Mouse (Mus musculus) embryo, embryonic 11 days (tissue): ENCODE data around the gene Actr2.
A peak's percentile ranks its signal among the peaks of the same experiment; 100 is the strongest.
"Not testable (repeated sequence)": the region's sequence is repeated elsewhere in the genome, so short reads cannot be mapped to it uniquely, and the experiment has no call there.

Experiments
- DNase-seq: peaks from one replicate; pipeline ENCODE4 v3.0.0-alpha.2; 2015

The Actr2 gene

DNA sequence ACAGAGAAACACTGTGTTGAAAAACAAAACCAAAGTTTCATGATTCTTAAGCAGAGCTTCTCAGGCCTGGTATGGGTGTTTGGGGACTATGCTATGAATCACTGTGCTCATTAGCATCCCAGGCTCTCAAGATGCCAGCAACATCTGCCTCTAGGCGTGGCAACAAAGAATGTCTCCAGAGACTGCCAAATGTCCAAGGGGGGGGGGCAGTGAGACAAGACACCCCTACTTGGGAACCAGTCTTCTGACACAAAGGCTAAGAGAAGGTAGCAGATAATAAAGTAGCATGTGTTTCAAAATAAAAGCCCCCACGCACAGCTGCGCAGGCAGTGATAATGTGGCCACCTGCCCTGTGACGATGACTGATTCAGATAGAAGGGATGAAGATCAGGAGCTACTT is 69.5 kb downstream of the Actr2 start:
- DNase-seq: no peak

- no peak for DNase-seq
These were observed 70.6 kb downstream of the Actr2 start for GRCm38 (mm10) chr11:20042106-20042505.

- no peak for DNase-seq
These were observed 71.4 kb downstream of the Actr2 start for GRCm38 (mm10) chr11:20041164-20041920.

- DNase-seq: no peak
These were observed 74.0 kb downstream of the Actr2 start for GRCm38 (mm10) chr11:20038723-20039122.

DNA sequence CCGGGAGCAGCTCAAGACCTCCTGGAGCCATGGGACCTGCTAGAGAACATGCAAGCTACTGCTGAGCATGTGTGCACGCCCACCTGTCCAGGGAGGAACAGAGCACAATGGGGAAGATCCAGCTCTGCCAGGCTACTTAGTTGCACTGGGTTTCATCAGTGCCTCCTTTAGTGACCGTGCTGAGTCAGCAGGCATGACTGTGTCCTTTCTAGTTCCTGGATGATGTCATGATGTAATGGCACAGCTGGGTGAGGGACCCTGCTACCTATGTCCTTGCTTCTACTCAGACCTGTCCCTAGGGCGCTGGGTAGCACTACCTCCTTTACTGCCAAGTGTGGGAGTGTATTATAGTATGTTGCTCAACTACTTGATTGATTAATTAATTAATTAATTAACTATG is 75.0 kb downstream of the Actr2 start:
- no peak for DNase-seq

DNA sequence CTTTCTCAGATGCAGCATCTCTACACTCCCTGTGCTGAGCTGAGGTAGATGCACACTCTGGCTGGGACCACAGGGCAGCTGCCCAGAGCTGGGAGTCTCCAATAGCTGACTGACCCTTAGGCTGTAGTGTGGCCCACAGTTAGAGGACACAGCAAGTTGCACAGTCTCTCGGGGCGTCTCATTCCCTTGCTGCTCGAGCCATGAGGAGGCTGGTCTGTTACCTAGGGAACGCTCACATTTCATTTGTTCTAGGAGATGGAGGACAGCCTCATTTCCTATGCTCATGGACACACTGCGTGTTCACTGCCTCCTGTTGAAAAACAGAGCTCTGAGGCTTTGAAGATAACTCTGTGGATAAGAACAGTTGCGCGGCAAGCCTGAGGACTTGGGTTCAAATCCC is 76.7 kb downstream of the Actr2 start:
- DNase-seq: no peak

GRCm38 (mm10) chr11:20035343-20035928 is 77.3 kb downstream of the Actr2 start:
- no peak for DNase-seq

GRCm38 (mm10) chr11:20034337-20034947 is 78.3 kb downstream of the Actr2 start:
- DNase-seq: no peak

DNA sequence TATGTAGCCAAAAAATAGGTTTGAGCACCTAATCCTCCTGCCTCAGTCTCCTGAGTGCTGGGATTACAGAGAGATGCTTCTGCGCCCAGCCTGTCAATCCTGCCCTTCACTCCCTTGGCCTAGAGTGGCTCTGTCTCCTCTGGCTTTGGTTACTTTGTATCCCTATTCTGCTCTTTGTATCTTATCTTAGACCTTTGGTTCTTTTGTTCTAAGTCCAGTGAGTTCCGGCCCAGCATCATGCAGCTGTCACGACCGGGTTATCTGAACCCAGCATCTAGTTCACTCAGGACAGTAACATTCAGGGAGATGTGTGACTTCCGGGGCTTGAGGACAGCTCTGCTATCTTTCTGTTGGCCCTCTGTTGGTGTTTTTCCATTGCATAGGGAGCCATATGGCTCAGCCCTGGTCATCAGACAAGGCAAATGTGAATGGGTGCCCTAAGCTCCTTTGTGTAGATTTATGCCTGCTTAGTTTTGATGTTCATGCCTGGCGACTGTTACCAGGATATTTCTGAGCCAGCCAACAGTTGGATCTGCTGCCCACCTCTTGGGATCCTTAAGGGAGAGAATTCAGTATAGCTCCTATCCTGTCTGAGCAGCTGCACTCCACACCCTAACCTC is 79.1 kb downstream of the Actr2 start:
- DNase-seq: no peak

DNA sequence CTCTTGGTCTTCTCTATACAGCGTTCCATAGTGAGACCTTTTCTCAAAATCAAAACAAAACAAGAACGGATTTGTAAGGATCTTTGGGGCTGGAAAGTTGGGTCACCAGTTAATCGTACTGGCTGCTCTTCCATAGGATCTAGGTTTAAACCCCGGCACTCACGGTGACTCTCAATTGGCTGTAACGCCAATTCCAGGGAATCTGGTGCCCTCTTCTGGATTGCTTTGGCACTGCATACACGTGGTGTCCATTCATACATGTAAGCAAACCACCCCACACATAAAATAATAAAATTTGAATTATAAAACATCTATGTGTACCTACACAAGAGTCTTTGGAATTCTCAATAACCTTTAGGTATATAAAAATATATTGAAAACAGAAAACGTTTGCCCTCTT is 81.2 kb downstream of the Actr2 start:
- peak; percentile 61 for DNase-seq

DNA sequence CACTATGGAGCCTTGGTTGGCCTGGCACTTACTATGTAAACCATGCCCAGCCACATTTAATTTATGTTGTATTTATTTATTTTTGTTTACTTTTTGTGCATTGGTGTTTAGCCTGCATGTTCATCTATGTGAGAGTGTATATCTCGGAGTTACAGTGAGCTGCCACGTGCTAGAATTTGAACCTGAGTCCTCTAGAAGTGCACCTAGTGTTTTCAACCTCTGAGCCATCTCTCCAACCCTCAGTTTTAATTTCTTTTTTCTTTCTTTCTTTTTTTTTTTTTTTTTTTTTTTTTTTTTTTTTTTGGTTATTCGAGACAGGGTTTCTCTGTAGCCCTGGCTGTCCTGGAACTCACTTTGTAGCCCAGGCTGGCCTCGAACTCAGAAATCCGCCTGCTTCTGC is 81.7 kb downstream of the Actr2 start:
- not testable (repeated sequence) for DNase-seq

- no peak for DNase-seq
These were observed 83.7 kb downstream of the Actr2 start for GRCm38 (mm10) chr11:20029014-20029413.

DNA sequence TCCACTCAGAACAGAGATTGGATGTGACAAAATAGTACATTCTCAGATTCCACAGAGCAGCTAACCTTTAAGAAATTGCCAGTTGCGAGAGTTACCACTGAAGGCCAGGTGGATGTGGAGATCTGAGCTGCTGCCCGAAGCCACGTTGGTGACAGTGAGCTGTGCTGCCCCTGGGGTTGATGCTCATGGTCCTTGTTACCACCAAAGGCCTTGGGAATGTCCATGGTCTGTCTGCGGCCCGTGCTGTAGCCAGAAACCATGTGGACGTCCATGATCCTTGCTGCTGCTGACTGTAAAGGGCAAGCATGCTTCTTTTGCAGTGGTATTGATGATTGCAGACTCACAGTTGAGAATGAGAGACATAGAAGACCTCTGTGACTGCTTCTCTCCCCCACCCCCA is 84.3 kb downstream of the Actr2 start:
- DNase-seq: no peak

- no peak for DNase-seq
These were observed 85.0 kb downstream of the Actr2 start for GRCm38 (mm10) chr11:20027719-20028118.

DNA sequence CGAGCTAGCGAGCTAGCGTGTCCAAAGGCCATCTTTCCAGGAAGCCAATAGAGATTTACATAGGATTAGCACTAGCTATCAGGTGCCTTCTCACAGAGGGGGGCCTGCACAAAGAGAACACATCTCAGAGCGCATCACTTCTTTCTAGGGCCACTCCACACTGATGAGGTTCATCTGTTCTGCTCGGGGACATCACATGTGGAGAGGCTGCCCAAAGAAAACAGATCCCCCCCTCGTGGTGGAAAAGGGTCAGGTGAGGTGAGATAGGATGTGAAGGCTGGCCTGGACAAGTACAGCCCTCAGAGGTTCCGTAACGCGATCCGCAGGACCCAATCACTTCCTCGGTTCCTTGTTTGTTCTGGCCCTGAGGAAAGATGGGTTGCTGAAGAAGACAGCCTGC is 86.8 kb downstream of the Actr2 start:
- DNase-seq: peak; percentile 32

DNA sequence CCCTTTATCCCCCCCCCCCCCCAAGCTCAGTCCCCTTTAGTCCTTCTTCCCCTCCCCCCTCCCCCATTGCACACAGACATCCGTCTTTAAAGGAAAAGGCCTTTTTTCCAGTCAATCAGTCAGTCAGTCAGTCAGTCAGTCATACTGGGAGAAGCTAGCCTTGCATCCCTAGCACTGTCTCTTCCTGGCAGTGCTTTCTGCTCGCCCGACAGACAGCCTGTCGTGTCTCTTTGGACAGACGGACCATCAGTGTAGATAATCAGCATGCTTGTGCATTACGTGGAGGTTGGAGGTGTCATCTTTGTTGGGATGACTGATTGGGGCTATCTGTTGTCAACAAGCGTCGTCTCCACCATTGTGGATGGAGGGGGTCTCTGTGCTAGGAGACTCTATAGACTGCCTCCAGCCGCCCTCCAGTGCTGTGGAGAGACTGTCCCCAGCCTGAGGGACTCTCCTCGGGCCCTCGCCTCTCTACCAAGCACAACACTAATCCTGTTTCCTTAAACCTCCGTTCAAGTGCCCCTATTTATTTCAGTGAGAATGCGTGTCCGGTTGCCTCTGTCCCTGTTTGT is 89.7 kb downstream of the Actr2 start:
- DNase-seq: no peak

DNA sequence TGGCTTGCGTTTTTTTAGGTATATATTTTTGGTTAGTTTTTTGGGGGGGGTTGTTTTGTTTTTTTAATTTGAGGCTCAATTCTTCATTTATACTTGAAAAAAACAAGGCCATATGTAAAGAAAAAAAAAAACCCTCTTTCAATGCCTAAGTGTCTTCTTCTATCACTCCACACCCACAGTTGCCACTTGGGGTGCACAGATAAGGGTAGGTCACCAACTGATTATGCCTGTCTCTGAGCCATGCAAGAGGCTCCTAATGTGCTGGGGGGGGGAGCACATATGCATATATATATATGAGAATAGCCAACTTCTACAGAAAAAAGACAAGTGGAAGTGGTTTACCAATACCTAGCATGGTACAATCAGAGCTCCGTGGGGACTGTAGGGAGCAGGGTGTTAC is 90.3 kb downstream of the Actr2 start:
- no peak for DNase-seq

GRCm38 (mm10) chr11:20020720-20021119 is 92.0 kb downstream of the Actr2 start:
- DNase-seq: no peak

GRCm38 (mm10) chr11:20018905-20019304 is 93.8 kb downstream of the Actr2 start:
- DNase-seq: no peak

GRCm38 (mm10) chr11:20017937-20018336 is 94.8 kb downstream of the Actr2 start:
- no peak for DNase-seq

DNA sequence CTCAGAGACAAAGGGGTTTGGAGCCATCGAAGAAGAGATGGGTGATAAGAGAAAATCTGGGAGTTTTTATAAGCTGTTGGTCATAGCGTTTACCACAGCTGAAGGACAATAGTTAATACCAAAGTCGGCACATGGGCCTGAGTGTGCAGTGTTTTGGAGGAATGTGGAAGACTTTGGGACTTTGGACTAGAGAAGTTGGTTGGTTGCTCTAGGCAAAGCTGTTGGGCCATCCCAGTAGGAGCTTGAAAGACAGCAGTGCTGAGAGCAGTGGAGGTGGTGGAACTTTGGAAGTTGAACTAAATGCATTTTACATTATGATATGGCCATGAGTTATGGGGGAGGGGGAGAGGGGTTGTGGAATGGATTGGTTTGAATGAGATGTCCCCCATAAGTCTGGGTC is 99.3 kb downstream of the Actr2 start:
- DNase-seq: no peak
